Mouse (Mus musculus) ES-E14 (cell line): ENCODE measurements at regions not wholly inside any gene's neighbourhood (a gene's known extent, or its start where the extent isn't known, plus 50 kb on each side); places are given as distances from the start of the nearest gene placed in this dataset.

Experiments
- DNase-seq: peaks from one replicate; pipeline ENCODE4 v3.0.0-alpha.2; 2013; ENCODE audit warnings: low read depth, low spot score
- H3K27ac ChIP-seq: 2 replicates; pipeline ENCODE4 v1.5.1; 2012; ENCODE audit warnings: low read depth, mild to moderate bottlenecking, low read length, moderate library complexity, mixed read lengths; ENCODE audit not compliant: poor library complexity, insufficient read depth, severe bottlenecking
- H3K36me3 ChIP-seq: 2 replicates; pipeline ENCODE4 v1.6.1; 2012; ENCODE audit warnings: mild to moderate bottlenecking, low read length, moderate library complexity, mixed read lengths; ENCODE audit not compliant: control insufficient read depth, poor library complexity, insufficient read depth, severe bottlenecking
- H3K4me1 ChIP-seq, 2 experiments: fragments of 150-350 bp in 1 of 2; sonication (generic) in 1 of 2; 2 replicates each; pipeline ENCODE4 v1.6.1; 2012; ENCODE audit warnings: low read length in 2 of 2, mild to moderate bottlenecking in 1 of 2, mixed read lengths in 1 of 2; ENCODE audit not compliant: control insufficient read depth in 2 of 2, insufficient read depth in 2 of 2, poor library complexity in 1 of 2
- H3K4me3 ChIP-seq, 2 experiments: fragments of 150-350 bp in 1 of 2; sonication (generic) in 1 of 2; 2 replicates each; pipeline ENCODE4 v1.5.1; 2012; ENCODE audit warnings: low read length in 2 of 2, low read depth in 1 of 2, mild to moderate bottlenecking in 1 of 2, mixed read lengths in 1 of 2; ENCODE audit not compliant: insufficient read depth in 1 of 2, poor library complexity in 1 of 2, severe bottlenecking in 1 of 2
- H3K9ac ChIP-seq: 2 replicates; pipeline ENCODE4 v1.6.1; 2012; ENCODE audit warnings: low read depth, mild to moderate bottlenecking, low read length, mixed read lengths; ENCODE audit not compliant: poor library complexity, insufficient read depth, severe bottlenecking
- H3K9me3 ChIP-seq: fragments of 150-350 bp; sonication (generic); 2 replicates; pipeline ENCODE4 v1.6.1; 2012; ENCODE audit warnings: low read depth, mild to moderate bottlenecking, low read length; ENCODE audit not compliant: control insufficient read depth, insufficient read depth
- CHD2 ChIP-seq: IDR thresholded peaks from 2 replicates; pipeline ENCODE4 v1.6.1; 2014; ENCODE audit warnings: mild to moderate bottlenecking, low read depth, low read length, inconsistent platforms
- HCFC1 ChIP-seq: IDR thresholded peaks from 2 replicates; pipeline ENCODE4 v1.6.1; 2012; ENCODE audit warnings: low read length, inconsistent platforms, borderline replicate concordance; ENCODE audit not compliant: insufficient read depth
- MAFK ChIP-seq: IDR thresholded peaks from 2 replicates; pipeline ENCODE4 v1.6.1; 2014; ENCODE audit warnings: mild to moderate bottlenecking, low read depth, low read length, inconsistent platforms; ENCODE audit not compliant: insufficient read depth
- ZC3H11A ChIP-seq: IDR thresholded peaks from 2 replicates; pipeline ENCODE4 v1.6.1; 2012; ENCODE audit warnings: low read depth, mild to moderate bottlenecking, inconsistent platforms, low read length, borderline replicate concordance
- ZNF384 ChIP-seq: IDR thresholded peaks from 2 replicates; pipeline ENCODE4 v1.6.1; 2012; ENCODE audit warnings: low read depth, low read length, inconsistent platforms
- in situ Hi-C, 2 experiments: fragments of 600-800 bp; cut with MboI; formaldehyde crosslinking; loops; one replicate each; pipeline ENCODE4 v1.15.1; 2025; ENCODE audit warnings: low sequenced_read_pairs in 2 of 2, inconsistent platforms in 1 of 2; ENCODE audit not compliant: unreplicated experiment in 2 of 2

- Histone ChIP-seq H3K27ac (no peak overlapping the region), H3K9me3 (no peaks in the 10 kb centered on the region), H3K4me1 (no peaks in the 10 kb centered on the region), H3K4me3 (no peak overlapping the region), H3K36me3 (no peaks in the 10 kb centered on the region), H3K9ac (no peak overlapping the region)
- in situ Hi-C loops, result no loop called here
- no peak for DNase-seq
- TF ChIP-seq ZNF384, result no peak
- no peak for TF ChIP-seq MAFK
- TF ChIP-seq HCFC1, result no peak
- TF ChIP-seq ZC3H11A, result no peak
- no peak for TF ChIP-seq CHD2
These were observed 63.9 kb upstream of the Fibin start for GRCm38 (mm10) chr2:110426881-110427280.

- no peak for DNase-seq
- no peaks in the 10 kb centered on the region for H3K36me3 ChIP-seq
- TF ChIP-seq ZC3H11A (no peak), ZNF384 (no peak), HCFC1 (no peak), MAFK (no peak), CHD2 (no peak)
- H3K4me3 ChIP-seq, result no peak overlapping the region
- H3K9ac ChIP-seq, result no peak overlapping the region
- no peaks in the 10 kb centered on the region for H3K4me1 ChIP-seq
- H3K27ac ChIP-seq, result no peak overlapping the region
- in situ Hi-C loops, result no loop called here
- no peaks in the 10 kb centered on the region for H3K9me3 ChIP-seq
These were observed 89.7 kb upstream of the Fibin start for GRCm38 (mm10) chr2:110452694-110453093.

GRCm38 (mm10) chr2:110472307-110472995 is 109.5 kb upstream of the Fibin start:
- no peak overlapping the region for H3K4me3 ChIP-seq

GRCm38 (mm10) chr2:110476591-110476990 is 113.6 kb upstream of the Fibin start:
- Histone ChIP-seq H3K9me3 (no peaks in the 10 kb centered on the region), H3K4me1 (no peaks in the 10 kb centered on the region), H3K36me3 (no peaks in the 10 kb centered on the region), H3K27ac (no peak overlapping the region), H3K9ac (no peak overlapping the region), H3K4me3 (no peak overlapping the region)
- in situ Hi-C loops, result no loop called here
- no peak for DNase-seq
- no peak for TF ChIP-seq MAFK
- no peak for TF ChIP-seq CHD2
- no peak for TF ChIP-seq ZC3H11A
- TF ChIP-seq ZNF384, result no peak
- TF ChIP-seq HCFC1, result no peak

More at GRCm38 (mm10) chr2:110472307-110472995, 109.5 kb upstream of the Fibin start:
- in situ Hi-C loops, result no loop called here
- TF ChIP-seq ZC3H11A (no peak), CHD2 (no peak), MAFK (no peak), ZNF384 (no peak), HCFC1 (no peak)
- DNase-seq, result no peak
- Histone ChIP-seq H3K9ac (no peak overlapping the region), H3K36me3 (no peaks in the 10 kb centered on the region), H3K4me1 (no peaks in the 10 kb centered on the region), H3K27ac (no peak overlapping the region), H3K9me3 (no peaks in the 10 kb centered on the region)

- no peak for DNase-seq
- Histone ChIP-seq H3K27ac (no peak overlapping the region), H3K9me3 (no peaks in the 10 kb centered on the region), H3K36me3 (no peaks in the 10 kb centered on the region), H3K9ac (no peak overlapping the region), H3K4me3 (no peak overlapping the region), H3K4me1 (no peaks in the 10 kb centered on the region)
- TF ChIP-seq ZNF384 (no peak), CHD2 (no peak), ZC3H11A (no peak), HCFC1 (no peak), MAFK (no peak)
- in situ Hi-C loops, result no loop called here
These were observed 115.8 kb upstream of the Slc5a12 start for GRCm38 (mm10) chr2:110481327-110481726.
